Mouse (Mus musculus) left cerebral cortex, postnatal 25 days (tissue): ENCODE results near the gene Spred1. TPM values are rescaled to one million over a fixed set of nuclear protein-coding genes. Genes with fewer than 3 reads are reported as not detected.
A peak's percentile ranks its signal among the peaks of the same experiment; 100 is the strongest.

Source experiments
- DNase-seq, 2 experiments: peaks; one replicate each; pipeline ENCODE4 v3.0.0; 2022; ENCODE audit warnings: low spot score in 2 of 2, mixed read lengths in 1 of 2
- intact Hi-C: fragments of 180-260 bp; cut with DNase I; formaldehyde crosslinking; loops from one replicate; pipeline ENCODE4 v1.15.1; 2025
- microRNA-seq, 2 experiments: library from miRNA; unstranded; fragments of <30 nt; microRNA quantifications; one replicate each; pipeline ENCODE4 v1.2.0; 2022
- total RNA-seq, 2 experiments: library from RNA; stranded (reverse); gene quantifications; 2 replicates each; pipeline ENCODE4 v1.2.3; 2021

Gene Spred1
- total RNA-seq, 2 experiments from 2014 or later: 142 to 168 TPM

- intact Hi-C loops: loop anchor here (2.0 to 5.0 kb wide), 3 partner anchors 47 to 333 kb away; partner anchors contain the start of gene Spred1
- DNase-seq: peak in 1 of 2 experiments; percentile 31
Measured at GRCm38 (mm10) chr2:117230261-117230660, 109.1 kb downstream of the Spred1 start.

- intact Hi-C loops: loop anchor here (1.0 to 5.0 kb wide), 4 partner anchors 48 to 334 kb away; partner anchors contain the start of gene Spred1
- peak; percentile 81 to 92 for DNase-seq
Measured at GRCm38 (mm10) chr2:117231257-117231656, 110.1 kb downstream of the Spred1 start.

Small RNA genes lying within 50 kb of the gene (microRNA-seq; reads per million reads assigned to microRNA genes)
- gene Mir674: 2,242 to 8,647 reads per million in 2 experiments

Other genes with a start within 250 kb of the Spred1 start
- gene Tmco5, start 242.7 kb upstream of the Spred1 start, total RNA-seq: 1 to 10 TPM; 3.5 to 4.1 TPM
- gene Fam98b, start 128.4 kb downstream of the Spred1 start, total RNA-seq: 10 to 100 TPM; 50.9 to 53.9 TPM
- 100 to 1,000 TPM; 326 to 336 TPM for gene Rasgrp1, start 221.6 kb downstream of the Spred1 start, total RNA-seq